Mouse (Mus musculus): ENCODE results near the gene Furin.
"Not testable (repeated sequence)": the region's sequence is repeated elsewhere in the genome, so short reads cannot be mapped to it uniquely, and the experiment has no call there.

Furin gene

GRCm38 (mm10) chr7:80401041-80401859 lies 4.0 kb downstream of the Furin start:
- no peak for DNase-seq (ENCODE audit: low spot score in 2 of 2)

- DNase-seq (ENCODE audit: low spot score in 2 of 2), result no peak
Observed at GRCm38 (mm10) chr7:80400571-80400970, 4.7 kb downstream of the Furin start.

DNA sequence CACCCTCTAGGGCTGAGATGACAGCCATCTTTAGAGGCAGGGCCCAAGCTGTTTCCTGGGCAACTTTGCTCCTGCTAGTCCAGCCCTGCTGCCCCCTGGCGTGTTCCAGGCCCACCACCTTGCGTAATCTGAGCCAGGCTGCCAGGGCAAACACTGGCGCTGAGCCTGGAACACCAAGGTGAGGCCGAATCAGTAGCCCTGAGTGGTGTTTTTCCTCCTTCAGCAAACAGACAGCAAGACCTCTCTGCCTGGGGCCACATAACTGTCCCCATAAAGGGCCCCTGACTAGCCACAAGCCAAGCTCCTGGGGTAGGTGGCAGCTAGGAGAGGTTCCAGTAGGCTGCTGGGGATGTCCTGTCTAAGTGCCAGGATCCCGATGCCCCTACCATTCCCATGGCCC lies 5.1 kb downstream of the Furin start:
- no peak for DNase-seq (ENCODE audit: low spot score in 2 of 2)

DNA sequence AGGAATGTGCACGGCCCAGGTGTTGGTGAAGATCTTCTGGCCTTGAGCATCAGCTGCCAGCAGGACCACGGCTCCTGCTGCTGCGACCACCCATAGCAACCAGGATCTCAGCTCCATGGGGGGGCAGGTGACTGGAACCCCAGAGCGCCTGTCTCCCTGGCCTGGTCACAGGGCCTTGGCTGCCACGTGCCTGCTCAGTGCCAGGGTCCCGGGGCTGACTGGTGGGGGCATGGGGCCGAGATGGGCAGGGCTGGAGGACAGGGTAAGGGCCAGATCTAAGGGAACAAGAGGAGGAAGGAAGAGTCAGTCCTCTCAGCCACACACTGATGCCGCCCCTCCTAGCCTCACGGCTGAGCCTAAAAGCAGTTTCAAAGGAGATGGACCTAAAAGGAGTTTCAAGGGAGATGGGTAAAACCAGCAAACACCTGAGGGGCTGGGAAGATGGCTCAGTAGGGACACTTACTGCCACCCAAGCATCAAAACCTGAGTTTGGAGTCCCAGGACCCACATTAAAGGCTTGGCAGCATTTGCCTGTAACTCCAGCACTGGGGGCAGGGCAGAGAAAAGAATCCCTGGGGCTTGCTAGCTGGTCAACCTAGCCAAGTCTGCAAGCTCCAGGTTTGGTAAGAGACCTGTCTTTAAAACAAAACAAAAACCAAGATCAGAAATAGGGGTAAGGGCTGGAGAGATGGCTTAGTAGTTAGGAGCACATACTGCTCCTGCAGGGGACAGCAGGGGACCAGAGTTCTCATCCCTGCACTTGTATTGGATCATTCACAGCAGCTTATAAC lies 6.4 kb downstream of the Furin start:
- no peak for DNase-seq (ENCODE audit: low spot score in 2 of 2)

DNA sequence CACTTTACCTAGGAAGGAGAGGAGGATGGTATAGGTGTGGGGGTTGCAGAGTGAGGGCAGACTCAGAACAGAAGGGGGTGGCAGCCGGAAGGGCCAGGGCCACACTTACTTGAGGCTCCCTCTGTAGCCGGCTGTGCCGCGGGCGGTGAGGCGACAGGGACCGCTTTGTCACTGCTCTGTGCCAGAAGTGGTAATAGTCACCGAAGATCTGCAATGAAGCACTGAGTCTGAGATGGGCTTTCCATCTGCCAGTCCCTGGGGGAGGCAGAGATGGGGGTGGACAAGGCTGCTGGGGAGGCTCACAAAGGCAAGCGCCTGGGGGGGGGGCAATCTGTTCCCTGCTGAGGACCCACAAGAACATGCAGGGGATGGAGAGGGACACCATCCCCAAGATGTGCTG lies 7.2 kb downstream of the Furin start:
- DNase-seq (ENCODE audit: low spot score in 2 of 2), result no peak

GRCm38 (mm10) chr7:80396427-80396826 lies 8.8 kb downstream of the Furin start:
- not testable (repeated sequence) for DNase-seq (ENCODE audit: low spot score in 2 of 2)

- DNase-seq (ENCODE audit: low spot score in 2 of 2), result no peak
Observed at GRCm38 (mm10) chr7:80394600-80394999, 10.6 kb downstream of the Furin start.

DNA sequence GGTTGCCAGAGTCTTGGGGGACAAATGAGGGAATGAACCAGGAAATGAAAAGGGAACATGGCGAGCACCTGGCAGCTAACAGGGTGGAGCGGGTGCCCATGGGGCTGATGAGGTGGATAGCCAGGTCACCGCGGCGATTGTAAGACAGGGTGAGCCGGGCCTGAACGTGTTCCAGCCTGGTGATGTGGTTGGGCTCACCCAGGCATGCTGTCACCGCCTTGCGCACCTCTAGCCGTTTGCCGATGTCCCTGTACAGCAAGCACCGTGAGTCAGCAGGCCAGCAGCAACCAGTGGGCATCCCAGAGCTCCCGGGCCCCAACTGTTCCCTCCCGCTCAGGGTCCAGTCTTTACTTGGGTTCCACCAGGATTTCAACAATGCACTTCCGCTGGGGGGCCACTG lies 13.1 kb downstream of the Furin start:
- no peak for DNase-seq (ENCODE audit: low spot score in 2 of 2)

DNA sequence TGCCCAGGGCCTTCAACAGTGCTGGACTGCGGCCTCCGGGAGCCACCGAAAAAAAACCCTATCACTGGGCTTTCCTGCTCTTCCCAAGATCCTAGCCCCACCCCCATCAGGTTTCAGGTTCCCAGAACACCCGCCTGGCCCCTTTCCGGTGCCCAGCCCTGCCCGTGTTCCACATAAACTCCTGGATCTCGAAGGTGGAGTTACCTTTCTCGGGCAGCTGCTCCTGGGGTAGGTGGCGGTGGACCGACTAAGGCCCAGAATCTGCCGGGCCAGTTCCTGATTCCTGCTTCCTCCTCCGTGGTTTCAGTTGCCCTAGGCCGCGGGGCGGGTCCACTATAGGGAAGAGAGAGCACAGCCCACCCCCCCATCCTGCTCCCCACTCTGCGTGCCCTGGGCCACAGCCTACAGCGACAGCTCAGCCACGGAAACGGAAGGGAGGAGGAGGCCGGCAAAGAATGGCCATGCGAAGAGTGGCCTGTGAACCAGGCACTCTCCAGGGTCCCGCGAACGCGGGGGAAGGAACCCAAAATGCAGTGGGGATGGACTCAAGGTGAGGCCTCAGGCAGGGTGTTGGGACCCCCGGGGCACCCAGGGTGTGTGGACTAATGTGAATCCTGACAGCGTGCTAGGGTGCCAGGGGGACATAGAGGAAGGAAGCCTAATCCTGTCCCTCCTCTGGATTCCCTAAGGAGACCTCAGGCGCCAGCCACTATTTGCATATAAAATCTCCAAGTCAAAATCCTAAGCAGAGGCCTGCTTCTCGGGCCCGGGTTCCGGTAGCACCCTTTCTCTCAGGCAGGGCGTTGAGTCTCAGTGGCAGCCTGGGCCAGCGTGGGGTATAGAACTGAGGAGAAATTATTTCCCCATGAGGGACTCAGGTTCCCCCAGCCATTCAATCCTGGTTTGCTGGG lies 17.3 kb downstream of the Furin start, which contains the start of gene Fes:
Gene Fes, minus strand, starts transcription at position 314 of the 911 bp plus-strand sequence.
- no peak for DNase-seq (ENCODE audit: low spot score in 2 of 2)

- DNase-seq (ENCODE audit: low spot score in 2 of 2), result no peak
Observed at GRCm38 (mm10) chr7:80387033-80387632, 18.1 kb downstream of the Furin start.

- peak; percentile 69 to 92 for DNase-seq (ENCODE audit: low spot score in 2 of 2)
Observed at GRCm38 (mm10) chr7:80386235-80386930, 18.9 kb downstream of the Furin start.

DNA sequence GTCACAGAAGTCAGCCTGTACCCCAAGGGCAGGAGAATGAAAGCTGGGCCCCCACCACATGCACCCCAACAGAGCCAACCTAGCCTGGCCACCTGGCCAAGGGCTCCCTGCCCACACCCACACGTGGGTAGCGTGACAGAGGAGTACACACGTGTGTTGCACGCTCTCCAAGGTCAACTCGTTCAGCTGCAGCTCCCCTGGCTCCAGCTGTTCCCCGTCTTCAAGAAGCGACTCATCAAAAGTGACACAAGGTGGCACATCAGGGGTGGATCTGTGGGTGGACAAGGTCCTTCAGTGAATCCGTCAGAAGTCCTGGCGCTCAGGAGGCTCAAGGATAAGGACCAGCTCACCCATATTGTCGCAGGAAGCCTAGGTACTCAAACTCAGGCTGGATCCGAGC lies 22.3 kb downstream of the Furin start:
- DNase-seq (ENCODE audit: low spot score in 2 of 2), result no peak

DNA sequence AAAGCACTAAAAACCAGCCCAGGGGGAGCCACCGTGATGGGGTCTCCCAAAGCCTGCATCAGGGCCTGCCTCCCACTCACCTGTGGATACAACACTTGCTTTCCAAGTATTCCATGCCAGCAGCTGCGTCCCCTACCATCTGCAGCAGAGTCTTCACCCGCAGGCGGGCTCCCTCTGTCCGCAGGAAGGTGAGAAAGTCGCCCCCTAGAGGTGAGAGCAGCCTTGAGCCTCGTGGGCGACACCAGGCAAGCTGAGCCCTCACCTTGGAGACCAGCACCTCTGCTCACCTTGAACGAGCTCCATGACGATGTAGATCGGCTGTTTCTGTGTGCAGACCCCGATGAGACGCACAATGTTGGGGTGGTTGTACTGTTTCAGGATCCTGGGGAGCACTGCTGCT lies 25.7 kb downstream of the Furin start:
- DNase-seq (ENCODE audit: low spot score in 2 of 2), result peak in 1 of 2 experiments; percentile 62

- DNase-seq (ENCODE audit: low spot score in 2 of 2), result peak in 1 of 2 experiments; percentile 72
Observed at GRCm38 (mm10) chr7:80377471-80377870, 27.8 kb downstream of the Furin start.

DNA sequence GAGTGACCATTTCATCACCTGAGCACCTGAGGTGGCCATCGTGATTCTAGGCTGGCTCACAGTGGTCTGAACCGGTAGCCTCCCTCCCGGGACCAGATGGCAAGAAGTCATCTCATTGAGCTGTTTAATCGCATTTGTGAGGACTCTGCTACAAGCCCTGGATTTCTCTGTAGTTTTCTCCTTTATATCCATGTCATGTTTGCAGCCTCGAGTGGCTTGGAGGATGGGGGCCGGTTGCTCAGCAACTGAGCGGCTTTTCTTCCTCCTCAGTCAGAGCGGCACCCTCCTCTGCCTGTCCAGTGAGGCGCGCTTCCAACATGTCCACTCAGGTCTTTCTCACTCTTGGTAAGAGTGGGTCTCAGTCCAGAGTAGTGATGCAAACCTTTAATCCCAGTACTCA lies 29.0 kb downstream of the Furin start:
- DNase-seq (ENCODE audit: low spot score in 2 of 2), result no peak

GRCm38 (mm10) chr7:80375376-80376039 lies 29.7 kb downstream of the Furin start:
- DNase-seq (ENCODE audit: low spot score in 2 of 2), result no peak

- no peak for DNase-seq (ENCODE audit: low spot score in 2 of 2)
Observed at GRCm38 (mm10) chr7:80374733-80375132, 30.5 kb downstream of the Furin start.

GRCm38 (mm10) chr7:80374280-80374679 lies 31.0 kb downstream of the Furin start:
- no peak for DNase-seq (ENCODE audit: low spot score in 2 of 2)

DNA sequence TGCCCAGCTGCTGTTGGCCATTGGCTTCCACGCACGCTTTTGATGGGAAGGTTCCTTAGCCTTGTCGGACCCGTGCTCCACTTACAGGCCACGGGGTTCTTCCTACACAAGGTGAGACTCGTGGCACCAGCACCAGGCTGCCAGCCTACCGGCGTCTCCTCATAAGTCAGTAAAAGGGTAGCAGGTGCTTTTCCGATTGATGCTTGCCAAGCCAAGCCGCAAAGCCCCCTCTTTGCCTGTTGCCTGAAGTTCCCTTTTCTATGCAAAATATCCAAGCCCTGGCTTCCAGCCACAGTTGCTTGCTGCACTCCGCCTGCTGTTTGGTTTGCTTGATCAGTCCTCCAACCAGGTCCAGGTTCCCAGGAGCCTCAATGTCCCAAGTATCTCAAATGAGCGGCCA lies 31.4 kb downstream of the Furin start:
- no peak for DNase-seq (ENCODE audit: low spot score in 2 of 2)

- no peak for DNase-seq (ENCODE audit: low spot score in 2 of 2)
Observed at GRCm38 (mm10) chr7:80373352-80373751, 31.9 kb downstream of the Furin start.

All from thymus, postnatal 10 days (tissue).